Mouse (Mus musculus) ES-E14 (cell line): ENCODE data around the gene Ptprg.

Source experiments
- CHD2 ChIP-seq: IDR thresholded peaks from 2 replicates; pipeline ENCODE4 v1.6.1; 2014; ENCODE audit warnings: mild to moderate bottlenecking, low read depth, low read length, inconsistent platforms
- HCFC1 ChIP-seq: IDR thresholded peaks from 2 replicates; pipeline ENCODE4 v1.6.1; 2012; ENCODE audit warnings: low read length, inconsistent platforms, borderline replicate concordance; ENCODE audit not compliant: insufficient read depth
- MAFK ChIP-seq: IDR thresholded peaks from 2 replicates; pipeline ENCODE4 v1.6.1; 2014; ENCODE audit warnings: mild to moderate bottlenecking, low read depth, low read length, inconsistent platforms; ENCODE audit not compliant: insufficient read depth
- ZNF384 ChIP-seq: IDR thresholded peaks from 2 replicates; pipeline ENCODE4 v1.6.1; 2012; ENCODE audit warnings: low read depth, low read length, inconsistent platforms

DNA sequence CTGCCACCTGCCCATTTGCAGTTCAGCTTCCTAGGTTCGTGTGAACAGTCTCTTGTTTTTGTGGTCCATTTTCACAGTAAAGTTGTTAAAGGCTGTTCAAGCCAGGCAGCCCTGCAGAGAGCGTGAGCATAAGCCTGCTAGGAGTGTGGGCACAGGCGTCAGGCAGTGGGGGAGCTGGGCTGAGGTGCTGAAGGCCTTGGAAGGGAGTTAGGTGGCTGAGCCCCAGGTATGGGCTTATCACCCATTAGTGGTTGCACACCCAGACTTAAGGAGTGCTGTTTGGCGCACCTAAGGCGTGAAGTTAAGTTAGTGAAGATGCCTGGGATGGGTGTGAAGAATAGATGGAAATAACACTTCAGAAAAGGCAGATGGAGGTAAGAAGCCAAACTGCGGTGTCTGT, 134.8 kb downstream of the Ptprg start:
- TF ChIP-seq HCFC1 (no peak), CHD2 (no peak), ZNF384 (no peak), MAFK (no peak)
